Mouse (Mus musculus): Measurements from ENCODE around the gene Tm6sf1.

Gene Tm6sf1

DNA sequence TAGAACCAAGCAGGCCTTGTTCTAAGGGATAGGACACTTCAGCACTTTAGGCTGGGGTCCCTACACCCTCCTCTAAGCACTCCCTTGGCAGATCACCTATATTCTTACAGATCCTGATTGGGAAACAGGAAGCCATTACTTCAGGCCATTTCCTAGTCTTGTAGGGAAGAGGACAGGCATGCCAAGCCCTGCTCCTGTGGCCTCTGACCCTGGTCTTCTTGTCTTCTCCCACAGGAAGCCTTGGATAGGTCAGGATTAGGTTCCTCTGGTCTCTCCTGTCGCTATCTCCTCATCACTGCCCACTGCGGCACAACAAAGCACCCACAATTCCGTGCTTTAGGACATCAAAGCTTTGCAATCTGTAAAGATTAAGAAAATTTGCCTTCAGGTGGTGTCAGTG is 7.1 kb upstream of the Tm6sf1 start:
- no peak for DNase-seq

DNA sequence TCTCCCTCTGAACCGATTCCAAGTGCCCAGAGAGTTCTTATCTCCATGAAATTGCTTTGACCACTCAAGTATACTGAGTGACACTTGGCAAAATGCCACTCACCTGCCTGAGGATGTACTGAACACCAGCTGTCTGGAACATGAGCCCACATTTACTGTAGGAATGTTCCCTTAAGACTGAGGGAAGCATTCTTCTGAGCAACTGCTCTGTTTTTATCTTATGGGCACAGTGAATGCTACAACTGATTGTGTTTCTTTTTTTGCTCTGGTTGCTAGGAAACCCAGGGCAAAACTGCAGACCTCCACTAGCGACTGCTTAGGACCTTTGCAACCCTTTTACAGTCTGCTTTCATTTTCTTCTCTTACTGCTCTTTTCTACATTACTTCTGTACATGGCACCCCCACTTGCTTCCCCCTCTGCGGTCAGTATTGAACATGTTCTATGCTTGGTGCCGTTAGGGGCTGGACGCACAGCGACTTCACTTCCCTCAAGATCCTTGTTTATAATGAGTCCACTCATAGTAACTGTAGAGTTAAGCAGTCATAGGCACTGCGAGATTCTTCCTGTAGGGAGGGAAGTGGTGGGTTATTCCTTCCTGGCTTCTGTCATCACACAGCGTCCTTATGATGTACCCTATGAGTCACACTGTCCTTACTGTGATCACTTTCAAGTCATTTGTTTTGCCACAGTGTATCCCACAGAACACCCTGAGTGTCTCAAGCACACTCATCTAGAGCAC is 4.1 kb upstream of the Tm6sf1 start:
- DNase-seq = no peak

DNA sequence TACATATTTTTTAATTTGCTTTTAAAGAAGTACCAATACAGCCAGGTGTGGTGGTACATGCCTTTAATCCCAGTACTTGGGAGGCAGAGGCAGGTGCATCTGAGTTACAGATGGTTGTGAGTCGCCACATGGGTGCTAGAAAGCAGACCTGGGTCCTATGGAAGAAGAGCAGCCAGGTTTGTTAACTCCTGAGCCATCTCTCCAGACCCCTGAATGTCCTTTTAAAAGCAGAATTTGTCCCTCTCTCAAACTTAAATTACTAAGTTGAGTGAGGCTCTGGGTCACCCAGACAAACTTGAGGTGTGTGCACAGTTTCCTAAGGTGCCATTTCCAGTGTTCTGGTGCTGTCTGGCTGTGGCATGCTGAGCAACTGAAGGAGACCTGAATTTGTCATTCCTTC is 3.1 kb upstream of the Tm6sf1 start, which contains the start of gene Gm10160:
Gene Gm10160, minus strand, starts transcription at position 101 of the 400 bp plus-strand sequence.
- DNase-seq = no peak

DNA sequence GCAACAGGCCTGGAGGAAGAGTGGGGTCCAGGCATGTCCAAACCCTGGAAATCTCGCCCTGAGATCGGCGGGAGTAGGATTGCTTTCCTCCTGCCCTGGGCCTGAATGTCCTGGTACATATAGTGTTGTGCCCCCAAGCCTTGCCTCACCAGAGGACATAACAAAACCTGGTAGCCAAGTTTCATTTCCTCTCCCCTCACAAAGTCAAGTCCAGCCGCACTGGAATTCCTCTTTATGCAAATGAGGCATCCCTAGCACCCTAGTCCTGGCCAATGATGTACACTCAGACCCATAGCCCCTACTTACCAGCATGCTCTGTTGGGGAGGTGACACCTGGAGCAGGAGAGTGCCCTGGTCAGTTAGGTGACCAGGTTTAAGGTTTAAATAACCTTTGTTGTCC is 2.6 kb upstream of the Tm6sf1 start:
- no peak for DNase-seq

DNA sequence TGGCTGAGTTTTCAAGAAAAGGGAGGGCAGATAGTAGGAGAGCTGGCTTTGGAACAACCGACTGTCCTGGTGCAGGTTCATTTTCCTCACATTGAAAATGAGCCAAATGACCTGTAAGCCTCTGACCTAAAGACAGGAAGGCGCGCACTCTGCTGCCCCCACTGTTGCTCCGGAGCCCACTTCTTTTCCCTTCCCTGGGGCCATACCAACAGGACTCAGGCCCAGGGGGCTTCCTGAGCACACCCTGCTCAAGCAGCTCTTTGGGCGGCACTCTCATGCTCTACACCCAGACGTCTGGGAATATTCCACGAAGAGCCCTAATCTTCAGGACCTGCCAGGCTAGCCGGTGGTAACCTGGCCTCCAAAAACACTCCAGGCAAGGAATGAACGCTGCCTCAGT is 565 bp upstream of the Tm6sf1 start:
- no peak for DNase-seq

DNA sequence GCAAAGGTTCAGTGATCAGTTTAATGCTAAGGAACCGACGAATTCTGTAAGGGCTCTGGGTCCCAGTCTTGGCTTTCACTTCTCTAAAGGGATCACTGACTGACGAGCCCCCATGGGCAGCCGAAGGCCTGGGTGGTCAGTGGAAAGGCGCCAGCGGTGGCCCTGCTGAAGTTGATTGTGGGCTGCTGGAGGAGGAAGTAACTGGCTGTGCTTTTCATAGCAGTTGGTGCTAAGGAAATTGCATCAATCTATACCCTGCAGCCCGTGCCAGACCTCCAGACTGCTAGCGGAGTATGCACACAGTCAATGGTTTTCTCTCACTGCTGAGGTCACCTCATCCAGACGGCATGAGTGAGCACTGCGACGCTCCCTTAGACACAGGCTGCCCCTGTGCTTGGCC is 1.3 kb downstream of the Tm6sf1 start:
- DNase-seq = peak; percentile 39

DNA sequence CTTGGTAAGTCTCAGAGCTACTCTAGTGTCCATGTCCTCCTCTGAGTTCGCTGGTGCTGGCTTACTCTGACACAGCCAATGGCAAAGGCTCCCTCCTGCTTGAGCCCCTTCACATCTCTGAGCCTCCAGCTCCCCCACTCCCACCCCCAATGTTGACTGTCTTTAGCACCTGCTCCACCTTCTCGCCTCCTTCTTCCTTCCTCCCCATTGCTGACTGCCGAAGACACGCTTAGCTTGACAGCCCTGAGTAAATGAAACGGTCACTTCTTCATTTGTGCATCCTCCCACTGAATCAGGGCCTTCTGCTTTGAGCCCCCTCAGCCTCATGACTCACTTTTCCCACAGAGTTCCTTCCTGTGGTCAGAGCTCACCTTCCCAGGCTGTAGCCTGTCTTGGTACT is 2.2 kb downstream of the Tm6sf1 start:
- no peak for DNase-seq

DNA sequence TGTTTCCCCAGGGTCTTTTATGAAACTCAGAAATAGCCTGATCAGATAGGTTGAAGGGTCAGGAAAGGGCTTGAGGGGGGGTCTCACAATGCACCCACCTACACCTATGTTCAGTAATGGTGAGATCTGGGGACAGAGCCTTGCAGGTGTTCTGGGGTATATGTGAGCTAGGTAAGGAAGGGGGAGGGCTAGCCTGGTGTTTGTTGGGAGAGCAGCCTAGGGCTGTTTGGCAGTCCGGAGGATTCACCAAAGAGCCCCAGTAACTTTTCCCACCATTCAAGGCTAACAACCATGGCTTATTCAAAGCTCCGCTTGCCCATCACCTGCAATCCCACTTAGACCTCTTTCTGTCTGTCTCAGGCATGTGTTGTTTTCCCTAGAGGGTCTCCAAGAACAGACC is 2.7 kb downstream of the Tm6sf1 start:
- DNase-seq = no peak

- no peak for DNase-seq
Measured at GRCm38 (mm10) chr7:81861921-81862320, 3.1 kb downstream of the Tm6sf1 start.

- peak; percentile 25 for DNase-seq
Measured at GRCm38 (mm10) chr7:81862587-81863583, 4.1 kb downstream of the Tm6sf1 start.

- DNase-seq = no peak
Measured at GRCm38 (mm10) chr7:81864552-81864951, 5.8 kb downstream of the Tm6sf1 start.

DNA sequence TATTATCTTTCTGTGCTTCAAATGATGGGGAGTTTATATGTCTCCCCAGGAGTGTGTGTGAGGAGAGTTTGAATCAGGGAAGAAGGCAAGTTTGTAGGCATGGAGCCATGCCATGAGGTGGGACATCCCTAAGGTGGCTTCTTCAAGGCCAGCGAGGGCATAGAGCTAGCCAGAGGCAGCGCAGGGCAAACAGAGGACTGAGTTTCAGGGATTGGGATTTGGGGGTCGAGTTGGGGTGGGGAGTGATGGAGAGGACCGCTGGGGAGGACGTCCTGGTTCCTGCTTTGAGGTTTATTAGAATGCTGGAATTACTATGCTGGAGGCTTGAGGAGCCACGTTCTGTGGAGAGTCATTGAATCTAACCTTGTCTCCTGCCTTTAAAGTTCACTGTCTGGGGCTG is 7.1 kb downstream of the Tm6sf1 start:
- no peak for DNase-seq

DNA sequence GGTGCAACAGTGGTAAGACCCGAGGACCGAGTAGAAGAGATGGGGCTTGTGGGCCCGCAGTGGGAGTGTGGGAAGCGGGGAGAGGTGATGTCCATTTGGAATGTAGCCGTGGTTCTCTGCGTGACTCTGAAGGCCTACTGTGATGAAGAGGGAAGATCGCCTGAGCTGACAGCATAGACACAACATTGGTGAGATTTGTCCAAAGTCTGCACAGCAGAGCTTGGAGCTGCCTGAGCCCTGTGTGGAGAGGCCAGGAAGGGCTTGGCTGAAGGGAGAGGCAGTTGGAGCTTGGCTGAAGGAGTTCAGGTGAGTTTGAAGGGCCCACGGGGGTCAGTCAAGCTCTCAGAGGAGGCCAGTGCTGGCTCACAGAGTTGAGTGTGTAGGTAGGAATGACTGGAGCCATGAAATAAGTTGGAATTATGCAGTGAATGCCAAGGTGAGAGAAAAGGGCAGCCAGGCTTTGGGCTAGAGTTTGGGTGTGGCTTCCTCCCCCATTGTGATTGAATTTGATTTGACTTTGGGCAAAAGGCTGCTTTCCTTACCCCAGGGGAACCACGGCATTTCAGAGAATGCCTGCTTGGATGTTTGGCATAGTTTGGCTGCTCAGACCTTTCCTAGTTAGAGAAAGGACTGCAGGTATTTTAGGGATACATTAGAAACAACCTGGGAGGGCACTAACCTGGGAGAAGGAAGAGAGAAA is 8.6 kb downstream of the Tm6sf1 start:
- no peak for DNase-seq

GRCm38 (mm10) chr7:81868158-81868557 is 9.4 kb downstream of the Tm6sf1 start:
- DNase-seq = peak; percentile 77

DNA sequence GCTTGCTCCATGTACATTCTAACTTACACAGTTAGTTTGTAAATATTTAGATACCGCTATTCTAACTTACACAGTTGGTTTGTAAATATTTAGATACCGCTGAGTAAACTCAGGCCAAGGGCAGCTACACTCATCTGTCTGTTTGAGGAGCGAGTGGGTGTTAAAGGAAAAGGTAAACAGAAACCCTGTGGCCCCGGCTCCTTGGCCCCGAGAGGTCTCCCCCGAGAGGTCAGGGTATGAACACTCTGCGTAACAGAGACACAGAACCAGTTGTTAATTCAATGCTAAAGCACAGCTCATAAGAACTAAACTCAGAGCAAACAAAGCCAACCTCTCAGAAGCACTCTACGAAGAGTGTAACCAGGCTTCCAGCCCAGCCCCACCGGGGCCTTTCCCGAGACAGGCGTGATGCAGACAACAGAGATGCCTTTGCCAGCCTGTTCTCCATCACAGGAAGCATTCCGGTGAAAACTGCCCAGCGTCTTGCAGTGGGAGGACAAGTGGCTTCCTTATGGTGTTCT is 13.8 kb downstream of the Tm6sf1 start:
- DNase-seq = no peak

DNA sequence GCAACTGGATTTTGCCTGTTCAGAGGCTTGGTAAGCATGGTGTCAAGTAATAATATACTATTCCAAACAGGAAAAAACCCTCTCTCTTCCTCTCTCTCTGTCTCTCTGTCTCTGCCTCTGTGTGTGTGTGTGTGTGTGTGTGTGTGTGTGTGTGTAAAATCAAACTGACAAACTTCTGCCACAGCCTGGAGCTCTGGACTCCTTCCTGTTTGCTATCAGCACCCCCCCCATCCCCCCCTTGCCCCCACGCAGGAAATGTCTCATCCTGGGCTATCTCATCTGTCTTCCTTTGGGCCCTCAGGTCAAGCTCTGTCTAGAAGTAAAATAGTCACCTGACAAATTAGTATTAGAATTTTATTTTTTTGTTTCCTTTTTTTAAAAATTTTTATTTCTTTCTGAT is 15.0 kb downstream of the Tm6sf1 start:
- DNase-seq = no peak

GRCm38 (mm10) chr7:81874636-81875035 is 15.8 kb downstream of the Tm6sf1 start:
- no peak for DNase-seq

GRCm38 (mm10) chr7:81875372-81875771 is 16.6 kb downstream of the Tm6sf1 start:
- DNase-seq = peak; percentile 54

- no peak for DNase-seq
Measured at GRCm38 (mm10) chr7:81880286-81880685, 21.5 kb downstream of the Tm6sf1 start.

DNA sequence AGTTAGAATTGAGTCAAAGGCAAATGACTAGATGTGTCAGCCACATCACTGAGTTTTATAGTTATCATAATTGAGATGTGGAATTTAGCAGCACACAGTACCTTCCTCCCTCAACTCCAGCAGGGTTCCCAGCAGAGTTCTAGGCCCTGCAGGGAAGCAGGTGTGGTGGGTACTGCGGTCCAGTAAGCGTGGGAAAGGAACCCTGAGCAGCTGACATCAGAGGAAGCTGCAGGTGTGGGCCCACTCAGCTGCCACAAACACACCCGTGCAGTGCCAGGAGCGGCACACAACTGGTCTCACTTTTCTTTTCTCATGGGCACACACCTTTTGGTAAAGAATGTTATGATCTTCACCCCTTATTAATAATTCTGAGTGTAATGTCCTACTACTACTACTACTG is 22.0 kb downstream of the Tm6sf1 start:
- DNase-seq = no peak

- DNase-seq = no peak
Measured at GRCm38 (mm10) chr7:81881600-81881999, 22.8 kb downstream of the Tm6sf1 start.

- no peak for DNase-seq
Measured at GRCm38 (mm10) chr7:81885128-81885527, 26.3 kb downstream of the Tm6sf1 start.

GRCm38 (mm10) chr7:81899361-81899760 is 40.6 kb downstream of the Tm6sf1 start:
- DNase-seq = no peak
